Mouse (Mus musculus): Measurements from ENCODE around the gene Ech1. TPM values are rescaled to one million over a fixed set of nuclear protein-coding genes. Genes with fewer than 3 reads are reported as not detected.

Gene Ech1
- total RNA-seq (2014; rRNA removed) (636 and 645 TPM in 2 replicates), polyA plus RNA-seq (2012; rRNA removed) (561 and 625 TPM in 2 replicates)

DNA sequence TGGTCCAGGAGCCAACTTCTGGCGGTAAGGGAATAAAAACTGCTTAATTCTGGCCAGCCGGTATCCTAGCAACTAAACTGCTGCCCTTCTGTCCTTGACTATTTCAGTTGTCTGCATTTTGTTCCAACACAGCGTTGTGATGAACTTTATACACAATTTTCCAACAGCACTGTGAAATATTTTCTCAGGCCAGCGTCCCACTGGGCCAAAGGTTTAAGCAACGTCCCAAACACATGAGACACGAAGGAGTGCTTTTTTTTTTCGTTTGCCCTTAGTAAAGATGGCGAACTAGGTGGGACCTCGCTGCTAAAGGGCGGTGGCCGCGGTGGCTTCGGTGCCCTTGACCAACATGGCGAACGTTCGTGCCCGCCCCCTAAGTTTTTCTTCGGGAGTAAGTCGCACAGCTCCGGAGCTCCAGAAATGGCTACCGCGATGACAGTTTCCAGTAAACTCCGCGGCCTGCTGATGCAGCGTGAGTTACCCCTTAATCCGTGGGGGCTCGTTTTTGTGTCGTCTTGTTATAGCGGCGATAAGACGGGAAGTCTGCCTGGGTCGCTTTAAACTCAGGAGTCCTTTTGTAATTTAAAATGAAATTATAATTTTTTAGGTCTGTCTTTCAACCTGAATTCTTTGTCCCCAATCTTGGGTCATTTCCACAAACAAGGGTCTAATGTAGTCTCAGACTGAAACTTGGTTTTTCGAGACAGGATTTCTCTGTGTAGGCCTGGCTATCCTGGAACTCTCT is at the start of gene Ech1:
Ech1 (plus strand) TSS at position 277 of the 745 bp plus-strand sequence.
- under 1% methylated on average over 33 of the region's 33 CpGs for WGBS

DNA sequence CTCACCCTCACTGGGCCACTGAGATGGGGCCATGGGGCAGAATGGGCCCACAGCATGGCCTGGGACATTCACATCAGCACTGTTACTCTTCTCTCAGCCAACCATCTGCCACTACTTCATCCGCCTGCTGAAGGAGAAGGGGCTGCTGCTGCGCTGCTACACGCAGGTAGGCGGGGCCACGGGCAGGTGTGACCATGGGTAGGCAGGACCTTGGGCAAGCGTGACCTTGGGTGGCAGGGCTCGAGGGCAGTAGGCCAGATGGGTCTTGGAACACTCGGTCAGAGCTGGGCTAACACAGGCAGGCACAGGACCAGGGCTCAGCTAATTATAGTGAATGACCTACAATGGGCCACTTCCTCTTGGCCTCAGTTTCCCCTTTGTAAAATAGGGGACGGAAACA is 46.2 kb upstream of the Ech1 start:
- WGBS: 49% methylated on average over 9 of the region's 9 CpGs
- Histone ChIP-seq H3K27ac (replicated peaks; ENCODE audit: insufficient read depth, low read depth, low read length) (no peak overlapping the region), H3K9ac (ENCODE audit: low read depth, low read length) (no peak overlapping the region), H3K4me1 (ENCODE audit: control insufficient read depth, insufficient read depth, low read length) (peaks cover 8% of the 10 kb centered on the region), H3K27me3 (ENCODE audit: control insufficient read depth, insufficient read depth, low read length) (no peaks in the 10 kb centered on the region), H3K4me3 (ENCODE audit: insufficient read depth, low read depth, low read length) (no peak overlapping the region), H3K36me3 (ENCODE audit: control insufficient read depth, insufficient read depth, low read length) (0 out of 2 replicates have a peak, but pooled peaks cover 3% of the 10 kb centered on the region), H3K79me2 (ENCODE audit: control insufficient read depth, insufficient read depth, low read length) (no peaks in the 10 kb centered on the region)
- DNase-seq (ENCODE audit: extremely low read depth, low read depth, low spot score): peak; percentile 76
- TF ChIP-seq CTCF (IDR thresholded peaks at IDR 0.05; ENCODE audit: low read depth, low read length): no peak
- TF ChIP-seq POLR2A (IDR thresholded peaks at IDR 0.05; ENCODE audit: extremely low read depth, insufficient read depth, low read length): no peak

More for the DNA sequence above, at the start of gene Ech1:
- H3K9ac ChIP-seq (ENCODE audit: low read depth, low read length): peak within 1 kb of the TSS; percentile 84
- DNase-seq (ENCODE audit: extremely low read depth, low read depth, low spot score): peak; percentile 100
- peaks cover 3% of the 10 kb centered on the region; the same call in 1 of the 2 replicates for H3K79me2 ChIP-seq (ENCODE audit: control insufficient read depth, insufficient read depth, low read length)
- peak; percentile 78; the same call in 1 of the 2 replicates for TF ChIP-seq POLR2A (IDR thresholded peaks at IDR 0.05; ENCODE audit: extremely low read depth, insufficient read depth, low read length)
- no peak for TF ChIP-seq CTCF (IDR thresholded peaks at IDR 0.05; ENCODE audit: low read depth, low read length)
- H3K4me3 ChIP-seq (ENCODE audit: insufficient read depth, low read depth, low read length): peak within 1 kb of the TSS; percentile 60
- peaks cover 37% of the 10 kb centered on the region for H3K36me3 ChIP-seq (ENCODE audit: control insufficient read depth, insufficient read depth, low read length)
- H3K27me3 ChIP-seq (ENCODE audit: control insufficient read depth, insufficient read depth, low read length): no peaks in the 10 kb centered on the region
- H3K4me1 ChIP-seq (ENCODE audit: control insufficient read depth, insufficient read depth, low read length): peaks cover 42% of the 10 kb centered on the region
- H3K27ac ChIP-seq (replicated peaks; ENCODE audit: insufficient read depth, low read depth, low read length): peak within 1 kb of the TSS; percentile 94

- no peak for TF ChIP-seq POLR2A (IDR thresholded peaks at IDR 0.05; ENCODE audit: extremely low read depth, insufficient read depth, low read length)
- peak; percentile 78 for TF ChIP-seq CTCF (IDR thresholded peaks at IDR 0.05; ENCODE audit: low read depth, low read length)
- Histone ChIP-seq H3K27me3 (ENCODE audit: control insufficient read depth, insufficient read depth, low read length) (no peaks in the 10 kb centered on the region), H3K27ac (replicated peaks; ENCODE audit: insufficient read depth, low read depth, low read length) (no peak overlapping the region), H3K36me3 (ENCODE audit: control insufficient read depth, insufficient read depth, low read length) (no peaks in the 10 kb centered on the region), H3K4me3 (ENCODE audit: insufficient read depth, low read depth, low read length) (no peak overlapping the region), H3K79me2 (ENCODE audit: control insufficient read depth, insufficient read depth, low read length) (no peaks in the 10 kb centered on the region), H3K4me1 (ENCODE audit: control insufficient read depth, insufficient read depth, low read length) (peaks cover 8% of the 10 kb centered on the region), H3K9ac (ENCODE audit: low read depth, low read length) (no peak overlapping the region)
- 49% methylated on average over 6 of the region's 6 CpGs for WGBS
- DNase-seq (ENCODE audit: extremely low read depth, low read depth, low spot score): peak; percentile 53
Measured at GRCm38 (mm10) chr7:28780067-28780658, 44.9 kb upstream of the Ech1 start.

DNA sequence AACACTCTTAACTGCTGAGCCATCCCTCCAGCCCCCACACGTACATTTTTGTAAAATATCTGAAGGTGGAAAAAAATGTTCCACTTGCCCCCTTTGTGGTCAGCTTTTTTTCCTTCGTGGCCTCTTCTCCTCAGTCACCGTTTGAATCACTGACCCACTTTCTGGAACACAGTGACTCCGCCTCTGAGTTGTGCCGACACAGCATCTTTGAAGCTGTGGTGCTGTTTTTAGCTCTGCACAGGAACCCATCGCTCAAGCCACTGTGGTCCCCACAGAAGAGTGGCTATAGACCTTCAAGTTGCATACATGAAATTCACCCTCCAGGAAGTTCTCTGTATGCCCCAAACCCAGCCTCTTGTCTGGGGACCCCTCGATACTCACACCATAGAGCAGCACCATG is 44.2 kb upstream of the Ech1 start:
- H3K9ac ChIP-seq (ENCODE audit: low read depth, low read length): no peak overlapping the region

DNA sequence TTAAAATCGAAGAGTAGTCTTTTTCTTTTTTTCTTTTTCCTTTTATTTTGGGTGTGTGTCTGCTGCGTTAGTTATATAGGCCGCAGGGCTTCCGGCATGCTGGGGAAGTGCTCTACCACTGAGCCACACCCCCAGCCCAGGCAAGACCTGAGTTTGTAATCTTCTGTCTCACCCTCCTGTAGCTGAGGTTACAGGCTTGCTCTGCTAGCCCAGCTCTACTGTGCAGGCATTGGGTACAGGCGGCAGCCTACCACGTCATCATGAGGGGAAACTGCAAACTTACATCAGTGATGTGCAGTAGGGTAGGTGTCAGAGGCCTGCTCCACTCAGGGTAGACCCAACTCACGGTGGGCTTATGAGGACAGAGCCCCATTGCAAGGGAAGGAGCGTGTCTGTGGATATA is 43.8 kb upstream of the Ech1 start:
- H3K4me1 ChIP-seq (ENCODE audit: control insufficient read depth, insufficient read depth, low read length): peaks cover 3% of the 10 kb centered on the region
- no peaks in the 10 kb centered on the region for H3K27me3 ChIP-seq (ENCODE audit: control insufficient read depth, insufficient read depth, low read length)
- no peak for TF ChIP-seq CTCF (IDR thresholded peaks at IDR 0.05; ENCODE audit: low read depth, low read length)
- no peak for TF ChIP-seq POLR2A (IDR thresholded peaks at IDR 0.05; ENCODE audit: extremely low read depth, insufficient read depth, low read length)
- H3K79me2 ChIP-seq (ENCODE audit: control insufficient read depth, insufficient read depth, low read length): no peaks in the 10 kb centered on the region
- DNase-seq (ENCODE audit: extremely low read depth, low read depth, low spot score): no peak
- H3K27ac ChIP-seq (replicated peaks; ENCODE audit: insufficient read depth, low read depth, low read length): no peak overlapping the region
- WGBS: 90% methylated on average over 8 of the region's 8 CpGs
- H3K36me3 ChIP-seq (ENCODE audit: control insufficient read depth, insufficient read depth, low read length): no peaks in the 10 kb centered on the region; the same call in 1 of the 2 replicates
- no peak overlapping the region for H3K4me3 ChIP-seq (ENCODE audit: insufficient read depth, low read depth, low read length)
- H3K9ac ChIP-seq (ENCODE audit: low read depth, low read length): no peak overlapping the region

More for the DNA sequence above, 44.2 kb upstream of the Ech1 start:
- 70% methylated on average over 7 of the region's 7 CpGs for WGBS
- DNase-seq (ENCODE audit: extremely low read depth, low read depth, low spot score): no peak
- Histone ChIP-seq H3K79me2 (ENCODE audit: control insufficient read depth, insufficient read depth, low read length) (no peaks in the 10 kb centered on the region), H3K36me3 (ENCODE audit: control insufficient read depth, insufficient read depth, low read length) (no peaks in the 10 kb centered on the region), H3K27ac (replicated peaks; ENCODE audit: insufficient read depth, low read depth, low read length) (no peak overlapping the region), H3K27me3 (ENCODE audit: control insufficient read depth, insufficient read depth, low read length) (no peaks in the 10 kb centered on the region), H3K4me1 (ENCODE audit: control insufficient read depth, insufficient read depth, low read length) (peaks cover 3% of the 10 kb centered on the region), H3K4me3 (ENCODE audit: insufficient read depth, low read depth, low read length) (no peak overlapping the region)
- TF ChIP-seq POLR2A (IDR thresholded peaks at IDR 0.05; ENCODE audit: extremely low read depth, insufficient read depth, low read length) (no peak), CTCF (IDR thresholded peaks at IDR 0.05; ENCODE audit: low read depth, low read length) (no peak)
